Mouse (Mus musculus) forebrain, embryonic 15.5 days (tissue): ENCODE measurements around the gene Grb2. TPM values are rescaled to one million over a fixed set of nuclear protein-coding genes. Genes with fewer than 3 reads are reported as not detected.

Experiments used
- ATAC-seq: fragments of 200-750 bp; cut with Nextera tagmentation; replicated peaks from 2 replicates; pipeline ENCODE4 v1.8.0; 2017; ENCODE audit warnings: mild to moderate bottlenecking, moderate TSS enrichment, moderate library complexity
- H3K27ac ChIP-seq: fragments of 300-500 bp; sonication (generic); replicated peaks from 2 replicates; pipeline ENCODE4 v1.5.1; 2015; ENCODE audit warnings: mild to moderate bottlenecking, inconsistent platforms
- H3K27me3 ChIP-seq: fragments of 300-500 bp; sonication (generic); 2 replicates; pipeline ENCODE4 v1.6.1; 2015; ENCODE audit warnings: inconsistent platforms
- H3K36me3 ChIP-seq: fragments of 300-500 bp; sonication (generic); 2 replicates; pipeline ENCODE4 v1.6.1; 2015; ENCODE audit warnings: mild to moderate bottlenecking, inconsistent platforms
- H3K4me1 ChIP-seq: fragments of 300-500 bp; sonication (generic); 2 replicates; pipeline ENCODE4 v1.6.1; 2015; ENCODE audit warnings: inconsistent platforms
- H3K4me2 ChIP-seq: fragments of 300-500 bp; sonication (generic); replicated peaks from 2 replicates; pipeline ENCODE4 v1.6.1; 2015; ENCODE audit warnings: mild to moderate bottlenecking, inconsistent platforms
- H3K4me3 ChIP-seq: fragments of 300-500 bp; sonication (generic); 2 replicates; pipeline ENCODE4 v1.5.1; 2015; ENCODE audit warnings: mild to moderate bottlenecking, inconsistent platforms
- H3K9ac ChIP-seq: fragments of 300-500 bp; sonication (generic); replicated peaks from 2 replicates; pipeline ENCODE4 v1.6.1; 2015; ENCODE audit warnings: mild to moderate bottlenecking, inconsistent platforms
- H3K9me3 ChIP-seq: fragments of 300-500 bp; sonication (generic); 2 replicates; pipeline ENCODE4 v1.6.1; 2016; ENCODE audit warnings: inconsistent platforms
- WGBS: fragments of 180-500 bp; shearing (Covaris S2); methylation state at CpG from one replicate; pipeline ENCODE4 v1.1.7; 2015; ENCODE audit warnings: mixed read lengths; 5-methylcytosine and 5-hydroxymethylcytosine counted together
- polyA plus RNA-seq: library from polyadenylated mRNA; unstranded; fragments of >200 nt; fragmentation: Nextera tagmentation; extraction: Ambion mirVana; gene quantifications from 2 replicates; pipeline ENCODE4 v1.2.1, GENCODE M21; 2015

Grb2 gene
- polyA plus RNA-seq, 1 experiment from 2014 or later = 199 TPM

DNA sequence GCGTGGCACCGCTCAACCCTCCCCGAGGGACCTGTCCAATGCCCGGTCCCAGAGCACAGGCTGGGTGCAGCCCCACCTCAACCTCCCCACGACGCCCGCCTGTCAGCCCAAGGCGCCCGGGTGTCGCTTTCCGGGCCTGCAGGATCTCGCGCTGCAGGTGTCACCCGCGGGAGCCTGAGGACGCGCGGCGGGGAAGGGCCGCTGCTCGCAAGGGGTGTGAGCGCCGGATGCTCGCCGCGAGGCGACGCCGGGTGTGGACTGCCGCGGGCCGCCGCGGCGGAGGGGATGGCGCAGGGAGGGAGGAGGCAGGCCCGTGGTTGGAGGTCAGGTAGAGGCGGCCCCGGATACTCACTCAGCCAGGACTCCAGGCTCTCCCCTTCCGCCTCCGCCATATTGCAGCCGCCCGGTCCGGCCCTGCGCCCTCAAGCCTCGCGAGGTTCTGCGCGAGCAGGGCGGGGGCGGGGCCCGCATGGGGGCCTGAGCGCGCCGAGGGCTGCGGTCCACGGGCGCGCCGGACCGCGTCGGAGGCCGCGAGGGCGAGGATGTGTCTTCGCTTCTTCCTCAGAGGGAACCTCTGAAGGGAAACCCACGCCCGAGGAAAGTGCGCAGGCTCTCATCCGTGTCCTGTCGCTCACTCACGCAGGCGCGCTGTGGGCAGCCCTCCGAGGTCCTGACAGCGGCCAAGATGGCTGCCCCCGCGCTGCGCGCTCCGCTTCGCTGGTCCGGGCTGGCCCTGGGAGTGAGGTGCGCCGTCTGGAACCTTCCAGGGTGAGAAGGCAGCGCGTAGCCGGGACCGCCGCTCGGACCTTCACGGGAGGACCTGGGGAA, 104.7 kb downstream of the Grb2 start, which contains the start of the genes Mrps7 and Gga3:
Mrps7 (plus strand) TSS at position 450 of the 828 bp plus-strand sequence.
Gga3 (minus strand) TSS at position 576 of the 828 bp plus-strand sequence.
- peak within 1 kb of the TSS; percentile 95 for H3K27ac ChIP-seq
- peaks cover 36% of the 10 kb centered on the region for H3K4me1 ChIP-seq
- no peaks in the 10 kb centered on the region for H3K27me3 ChIP-seq
- ATAC-seq = peak; percentile 98
- peaks cover 30% of the 10 kb centered on the region for H3K36me3 ChIP-seq
- peak within 1 kb of the TSS; percentile 94 for H3K4me2 ChIP-seq
- under 1% methylated on average over 88 of the region's 93 CpGs for WGBS
- no peaks in the 10 kb centered on the region for H3K9me3 ChIP-seq
- peak within 1 kb of the TSS; percentile 97 for H3K9ac ChIP-seq
- H3K4me3 ChIP-seq = peak within 1 kb of the TSS; percentile 96

DNA sequence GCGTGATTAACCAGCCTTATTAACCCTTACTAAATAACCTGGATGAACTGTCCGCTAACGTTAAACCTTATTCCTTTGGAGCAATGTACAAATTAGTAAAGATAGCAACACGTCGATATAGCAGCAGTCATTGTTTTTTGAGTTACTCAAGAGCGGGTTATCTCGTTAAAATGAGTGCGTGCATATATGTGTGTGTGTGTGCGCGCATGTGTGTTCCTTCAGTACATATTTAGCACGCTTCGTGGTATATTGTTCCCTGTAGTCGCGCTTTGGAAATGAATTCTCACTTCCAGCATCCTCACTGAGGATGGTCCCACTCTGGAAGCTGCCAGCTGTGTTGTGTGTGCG, 105.3 kb downstream of the Grb2 start:
- peak overlapping the region; percentile 95 for H3K27ac ChIP-seq
- peak overlapping the region; percentile 96 for H3K4me3 ChIP-seq
- peaks cover 29% of the 10 kb centered on the region for H3K36me3 ChIP-seq
- H3K27me3 ChIP-seq = no peaks in the 10 kb centered on the region
- H3K4me2 ChIP-seq = peak overlapping the region; percentile 94
- WGBS = 7% methylated on average over 15 of the region's 15 CpGs
- no peaks in the 10 kb centered on the region for H3K9me3 ChIP-seq
- peaks cover 36% of the 10 kb centered on the region for H3K4me1 ChIP-seq
- no peak; the same call in 1 of the 2 replicates for ATAC-seq
- peak overlapping the region; percentile 97 for H3K9ac ChIP-seq

DNA sequence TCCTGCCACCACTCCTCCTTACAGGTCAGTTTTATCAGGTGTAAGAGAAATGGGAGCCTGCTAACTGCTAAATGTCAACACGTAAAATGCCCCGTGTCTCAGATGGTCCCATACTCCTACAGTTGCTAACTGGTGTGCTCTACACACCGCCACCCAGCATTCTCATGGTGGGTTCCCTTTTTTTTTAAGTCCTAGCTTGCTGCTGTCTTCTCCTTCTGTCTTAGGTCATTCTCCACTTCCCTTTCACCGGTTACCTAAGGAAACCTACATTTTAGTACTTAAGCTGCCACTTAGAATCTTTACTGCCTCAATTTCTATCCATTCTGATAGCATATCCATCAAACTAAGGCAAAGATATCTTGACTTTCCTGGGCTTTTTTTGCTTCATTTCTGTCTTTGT, 107.2 kb downstream of the Grb2 start:
- H3K36me3 ChIP-seq = peaks cover 23% of the 10 kb centered on the region
- H3K9ac ChIP-seq = no peak overlapping the region
- ATAC-seq = no peak
- H3K9me3 ChIP-seq = no peaks in the 10 kb centered on the region
- H3K4me1 ChIP-seq = peaks cover 36% of the 10 kb centered on the region
- no peak overlapping the region for H3K27ac ChIP-seq
- 96% methylated on average over 4 of the region's 4 CpGs for WGBS
- H3K4me3 ChIP-seq = no peak overlapping the region
- H3K27me3 ChIP-seq = no peaks in the 10 kb centered on the region
- H3K4me2 ChIP-seq = no peak overlapping the region

DNA sequence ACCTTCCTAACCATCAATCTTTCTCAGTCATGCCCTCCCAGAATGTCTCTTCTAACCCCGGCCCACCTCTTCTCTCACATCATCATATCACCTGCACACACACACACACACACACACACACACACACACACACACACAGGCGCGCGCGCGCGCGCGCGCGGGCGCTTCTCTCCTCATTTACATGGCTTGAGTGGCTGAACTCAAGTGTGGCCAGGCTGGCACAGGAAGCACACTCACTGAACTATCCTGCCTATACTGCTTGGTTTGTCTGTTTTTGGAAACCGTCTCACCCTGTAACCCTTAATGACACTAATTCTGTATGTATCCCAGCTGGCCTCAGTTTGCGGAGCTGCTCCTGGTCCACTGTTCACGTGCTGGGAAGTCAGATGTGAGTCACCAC, 107.7 kb downstream of the Grb2 start:
- Histone ChIP-seq H3K4me2 (no peak overlapping the region), H3K27ac (no peak overlapping the region), H3K9ac (no peak overlapping the region), H3K4me3 (no peak overlapping the region), H3K36me3 (peaks cover 22% of the 10 kb centered on the region), H3K4me1 (peaks cover 36% of the 10 kb centered on the region), H3K9me3 (no peaks in the 10 kb centered on the region), H3K27me3 (no peaks in the 10 kb centered on the region)
- 98% methylated on average over 15 of the region's 15 CpGs for WGBS
- ATAC-seq = no peak

DNA sequence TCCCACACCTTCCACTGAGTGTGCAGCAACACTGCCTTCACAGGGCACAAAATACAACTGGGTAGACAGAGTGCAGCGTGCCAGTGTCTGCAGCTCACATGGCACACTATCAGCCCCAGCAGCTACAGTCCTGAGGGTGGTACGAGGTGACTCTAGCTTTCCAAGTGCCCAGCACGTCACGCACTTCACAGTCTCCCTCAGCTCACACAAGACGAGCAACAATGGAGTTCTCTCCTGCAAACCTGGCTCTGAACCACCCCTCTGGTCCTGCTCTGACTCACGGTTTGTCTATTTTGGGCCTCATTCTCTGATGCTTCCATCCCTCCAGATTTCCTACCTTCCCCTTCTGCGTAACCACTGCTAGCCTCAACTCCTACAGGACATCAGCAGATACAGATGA, 108.7 kb downstream of the Grb2 start:
- Histone ChIP-seq H3K9ac (no peak overlapping the region), H3K4me2 (no peak overlapping the region), H3K27me3 (no peaks in the 10 kb centered on the region), H3K27ac (no peak overlapping the region), H3K9me3 (no peaks in the 10 kb centered on the region), H3K4me1 (peaks cover 25% of the 10 kb centered on the region), H3K4me3 (no peak overlapping the region), H3K36me3 (peaks cover 28% of the 10 kb centered on the region)
- no peak for ATAC-seq
- WGBS = 94% methylated on average over 7 of the region's 7 CpGs

DNA sequence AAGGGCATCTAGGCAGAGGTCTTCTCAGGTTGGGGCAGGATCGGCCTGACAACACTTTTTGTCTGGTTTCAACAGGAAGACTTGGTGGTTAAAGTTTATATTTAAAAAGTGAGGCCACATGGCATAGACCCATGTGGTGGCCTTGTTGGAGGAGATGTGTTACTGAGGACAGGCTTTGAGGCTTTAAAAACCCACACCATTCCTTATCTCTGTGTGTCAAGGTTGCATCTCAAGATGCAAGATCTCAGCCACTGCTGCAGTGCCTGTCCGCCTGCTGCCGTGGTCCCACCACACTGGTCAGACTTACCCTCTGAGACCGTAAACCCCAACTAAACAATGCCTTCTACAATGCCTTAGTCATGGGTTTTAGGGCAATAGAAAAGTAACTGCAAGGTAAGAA, 110.1 kb downstream of the Grb2 start:
- H3K4me3 ChIP-seq = no peak overlapping the region
- 96% methylated on average over 4 of the region's 4 CpGs for WGBS
- no peak overlapping the region for H3K9ac ChIP-seq
- H3K36me3 ChIP-seq = peaks cover 42% of the 10 kb centered on the region
- no peak overlapping the region for H3K4me2 ChIP-seq
- H3K4me1 ChIP-seq = peaks cover 20% of the 10 kb centered on the region
- no peaks in the 10 kb centered on the region for H3K9me3 ChIP-seq
- no peaks in the 10 kb centered on the region for H3K27me3 ChIP-seq
- ATAC-seq = no peak
- no peak overlapping the region for H3K27ac ChIP-seq

DNA sequence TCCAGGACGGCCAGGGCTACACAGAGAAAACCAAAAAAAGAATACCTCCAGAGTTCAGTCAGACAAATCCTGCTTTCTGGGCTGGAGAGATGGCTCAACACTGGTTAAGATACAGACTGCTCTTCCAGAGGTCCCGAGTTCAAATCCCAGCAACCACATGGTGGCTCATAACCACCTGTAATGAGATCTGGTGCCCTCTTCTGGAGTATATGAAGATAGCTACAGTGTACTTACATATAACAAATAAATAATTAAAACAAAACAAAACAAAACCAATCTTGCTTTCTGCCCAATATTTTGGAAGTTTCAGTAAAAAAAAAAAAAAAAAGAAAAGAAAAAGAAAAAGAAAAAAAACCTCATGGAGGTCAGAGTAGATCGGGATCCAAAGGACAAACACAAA, 113.2 kb downstream of the Grb2 start:
- H3K9me3 ChIP-seq = no peaks in the 10 kb centered on the region
- no peak overlapping the region for H3K9ac ChIP-seq
- no peak overlapping the region for H3K4me3 ChIP-seq
- H3K36me3 ChIP-seq = peaks cover 72% of the 10 kb centered on the region
- no peak overlapping the region for H3K27ac ChIP-seq
- no peaks in the 10 kb centered on the region for H3K4me1 ChIP-seq
- no peaks in the 10 kb centered on the region for H3K27me3 ChIP-seq
- no peak for ATAC-seq
- WGBS = 92% methylated on average over 3 of the region's 3 CpGs
- no peak overlapping the region for H3K4me2 ChIP-seq

Other genes starting within 250 kb of the Grb2 start
- gene Slc16a5, start 246.1 kb downstream of the Grb2 start, polyA plus RNA-seq = 0.10 TPM in 1 of 2 replicates, not detected in the other
- gene Armc7, start 232.9 kb downstream of the Grb2 start, polyA plus RNA-seq = 15.6 and 16.1 TPM in 2 replicates
- gene Nt5c, start 216.7 kb downstream of the Grb2 start, polyA plus RNA-seq = 94.3 and 102 TPM in 2 replicates
- 1,941 and 1,977 TPM in 2 replicates for gene Jpt1, start 194.2 kb downstream of the Grb2 start, polyA plus RNA-seq
- 1,191 and 1,214 TPM in 2 replicates for gene Sumo2, start 172.3 kb downstream of the Grb2 start, polyA plus RNA-seq
- 127 and 138 TPM in 2 replicates for gene Nup85, start 144.2 kb downstream of the Grb2 start, polyA plus RNA-seq
- gene Mrps7, start 104.7 kb downstream of the Grb2 start, polyA plus RNA-seq = 70.3 and 73.6 TPM in 2 replicates
- 28.1 and 28.2 TPM in 2 replicates for gene Gga3, start 104.5 kb downstream of the Grb2 start, polyA plus RNA-seq
- gene Mif4gd, start 95.6 kb downstream of the Grb2 start, polyA plus RNA-seq = 9.1 and 11.4 TPM in 2 replicates
- 55.3 and 56.1 TPM in 2 replicates for gene Slc25a19, start 80.3 kb downstream of the Grb2 start, polyA plus RNA-seq
- gene Tmem94, start 56.8 kb upstream of the Grb2 start, polyA plus RNA-seq = 27.6 and 29.8 TPM in 2 replicates
- 7.8 and 7.9 TPM in 2 replicates for gene Caskin2, start 105.0 kb upstream of the Grb2 start, polyA plus RNA-seq
- gene Tsen54, start 106.1 kb upstream of the Grb2 start, polyA plus RNA-seq = 24.2 and 25.9 TPM in 2 replicates
- 1.0 and 1.1 TPM in 2 replicates for gene Llgl2, start 115.5 kb upstream of the Grb2 start, polyA plus RNA-seq
- 0.17 TPM in 1 of 2 replicates, not detected in the other for gene Myo15b, start 149.8 kb upstream of the Grb2 start, polyA plus RNA-seq
- 1.2 and 2.5 TPM in 2 replicates for gene Smim5, start 191.4 kb upstream of the Grb2 start, polyA plus RNA-seq
- gene Smim6, start 203.4 kb upstream of the Grb2 start, polyA plus RNA-seq = 0.94 and 1.1 TPM in 2 replicates
- gene Sap30bp, start 224.7 kb upstream of the Grb2 start, polyA plus RNA-seq = 53.3 and 53.6 TPM in 2 replicates
- gene Recql5, start 224.9 kb upstream of the Grb2 start, polyA plus RNA-seq = 24.6 and 29.2 TPM in 2 replicates